Mouse (Mus musculus) CD4-positive, CD25-positive, alpha-beta regulatory T cell, adult 2 months (primary cell): ENCODE measurements around the gene Aifm2.

Source experiments
- DNase-seq: peaks from one replicate; pipeline ENCODE4 v3.0.0-alpha.2; 2012; ENCODE audit warnings: low read depth, low spot score

Aifm2 gene

GRCm38 (mm10) chr10:61764689-61765088, 49.6 kb downstream of the Aifm2 start:
- DNase-seq, result no peak

GRCm38 (mm10) chr10:61765558-61765957, 50.5 kb downstream of the Aifm2 start:
- no peak for DNase-seq

GRCm38 (mm10) chr10:61766806-61767205, 51.7 kb downstream of the Aifm2 start:
- DNase-seq, result no peak

GRCm38 (mm10) chr10:61781461-61782128, 66.5 kb downstream of the Aifm2 start:
- DNase-seq, result no peak

GRCm38 (mm10) chr10:61782799-61783611, 67.9 kb downstream of the Aifm2 start:
- DNase-seq, result peak; percentile 5

- no peak for DNase-seq
Measured at GRCm38 (mm10) chr10:61783621-61784251, 68.7 kb downstream of the Aifm2 start, which contains the start of gene H2afy2. Gene H2afy2 (minus strand): TSS chr10:61784147.

- DNase-seq, result no peak
Measured at GRCm38 (mm10) chr10:61784414-61784813, 69.4 kb downstream of the Aifm2 start.

- DNase-seq, result no peak
Measured at GRCm38 (mm10) chr10:61787541-61788313, 72.7 kb downstream of the Aifm2 start.

- no peak for DNase-seq
Measured at GRCm38 (mm10) chr10:61788499-61788898, 73.4 kb downstream of the Aifm2 start.
